Mouse (Mus musculus): Measurements from ENCODE around the gene Gm20716.
"Not testable (repeated sequence)": the region's sequence is repeated elsewhere in the genome, so short reads cannot be mapped to it uniquely, and the experiment has no call there.

Gene Gm20716

GRCm38 (mm10) chr2:168166750-168167460 lies 63.3 kb downstream of the Gm20716 start:
- DNase-seq (ENCODE audit: low spot score in 2 of 2): no peak

- no peak for DNase-seq (ENCODE audit: low spot score in 2 of 2)
These were observed 68.2 kb downstream of the Gm20716 start for GRCm38 (mm10) chr2:168161978-168162377.

DNA sequence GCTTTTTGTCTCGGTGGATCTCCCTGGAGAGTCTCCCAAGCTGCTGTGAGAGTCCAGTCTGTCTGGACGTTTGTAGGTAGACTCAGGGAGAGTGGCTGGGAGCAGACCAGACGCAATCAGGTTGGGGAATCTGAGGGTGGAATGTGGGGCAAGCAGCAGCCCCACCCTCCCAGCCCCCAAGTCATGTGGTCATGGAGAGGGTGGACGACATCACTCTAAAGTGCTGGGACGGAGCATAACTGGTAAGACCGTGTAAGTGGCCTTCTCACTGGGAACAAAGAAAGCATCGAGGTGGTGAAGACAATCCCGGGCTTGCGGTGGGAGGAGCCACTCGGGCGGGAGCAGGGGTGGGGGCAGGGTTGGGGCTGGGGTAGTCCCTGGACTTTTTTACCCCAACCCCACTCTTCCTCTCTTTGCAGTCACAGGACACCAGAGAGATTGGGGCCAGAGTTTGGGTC lies 68.6 kb downstream of the Gm20716 start:
- DNase-seq (ENCODE audit: low spot score in 2 of 2): no peak

DNA sequence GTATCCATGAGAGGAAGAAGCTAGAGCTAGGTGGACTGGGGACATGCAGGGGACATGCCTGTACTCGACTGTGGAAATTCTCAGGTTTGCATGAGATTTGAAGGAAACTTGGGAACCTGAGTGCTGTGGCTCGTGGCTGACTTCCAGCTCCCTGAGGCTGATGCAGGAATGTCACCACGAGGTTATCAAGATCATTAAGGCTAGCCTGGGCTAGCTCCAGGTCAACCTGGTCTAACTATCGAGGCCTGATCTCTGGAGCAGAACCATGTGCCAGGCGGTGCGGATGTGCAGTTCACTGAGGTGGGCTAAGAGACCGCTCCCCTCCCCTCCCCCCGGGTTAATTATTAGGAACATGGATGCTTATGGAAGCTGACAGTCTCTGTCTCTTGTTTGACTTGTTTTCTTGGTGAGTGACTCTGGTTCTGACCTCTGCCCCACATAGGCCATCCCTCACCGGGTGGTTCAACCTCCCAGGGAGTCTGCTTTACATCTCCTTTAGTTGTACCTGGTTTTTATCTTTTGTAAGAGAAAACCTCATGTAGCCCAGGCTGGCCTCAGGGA lies 69.7 kb downstream of the Gm20716 start:
- no peak for DNase-seq (ENCODE audit: low spot score in 2 of 2)

- no peak for DNase-seq (ENCODE audit: low spot score in 2 of 2)
These were observed 71.1 kb downstream of the Gm20716 start for GRCm38 (mm10) chr2:168158911-168159711.

DNA sequence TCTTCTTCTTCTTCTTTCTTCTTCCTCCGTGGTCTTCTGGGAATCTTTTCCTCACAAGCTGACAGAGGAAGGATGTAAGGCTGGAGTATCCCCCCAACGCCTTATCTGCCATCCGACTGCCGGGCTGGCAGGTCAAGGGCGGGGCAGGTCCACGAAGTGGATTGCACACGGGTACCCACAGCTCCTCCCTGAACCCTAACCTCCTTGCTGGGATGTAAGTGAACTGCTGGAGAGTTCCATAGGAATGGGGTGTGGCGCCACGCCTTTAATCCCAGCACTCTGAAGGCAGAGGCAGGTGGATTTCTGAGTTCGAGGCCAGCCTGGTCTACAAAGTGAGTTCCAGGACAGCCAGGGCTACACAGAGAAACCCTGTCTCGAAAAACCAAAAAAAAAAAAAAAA lies 72.2 kb downstream of the Gm20716 start:
- not testable (repeated sequence) for DNase-seq (ENCODE audit: low spot score in 2 of 2)

GRCm38 (mm10) chr2:168156361-168156760 lies 73.8 kb downstream of the Gm20716 start:
- no peak for DNase-seq (ENCODE audit: low spot score in 2 of 2)

DNA sequence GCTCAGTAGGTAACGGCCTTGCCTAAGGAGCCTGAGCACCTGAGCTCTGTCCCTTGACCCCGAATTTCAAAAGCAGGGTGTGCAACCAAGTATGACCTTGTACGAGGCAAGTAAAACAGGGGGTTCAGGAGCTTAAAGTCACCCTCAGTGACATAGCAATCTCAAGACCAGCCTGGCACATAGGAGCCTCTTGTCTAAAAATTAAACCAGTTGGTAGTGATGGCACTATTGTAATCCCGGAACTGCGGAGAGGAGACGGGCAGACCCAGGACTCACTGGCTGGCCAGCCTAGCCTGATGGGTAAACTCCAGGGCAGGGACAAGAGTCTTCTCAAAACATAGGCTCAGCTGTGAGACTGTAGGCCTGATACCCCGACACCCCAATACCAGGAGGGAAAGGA lies 74.5 kb downstream of the Gm20716 start:
- no peak for DNase-seq (ENCODE audit: low spot score in 2 of 2)

DNA sequence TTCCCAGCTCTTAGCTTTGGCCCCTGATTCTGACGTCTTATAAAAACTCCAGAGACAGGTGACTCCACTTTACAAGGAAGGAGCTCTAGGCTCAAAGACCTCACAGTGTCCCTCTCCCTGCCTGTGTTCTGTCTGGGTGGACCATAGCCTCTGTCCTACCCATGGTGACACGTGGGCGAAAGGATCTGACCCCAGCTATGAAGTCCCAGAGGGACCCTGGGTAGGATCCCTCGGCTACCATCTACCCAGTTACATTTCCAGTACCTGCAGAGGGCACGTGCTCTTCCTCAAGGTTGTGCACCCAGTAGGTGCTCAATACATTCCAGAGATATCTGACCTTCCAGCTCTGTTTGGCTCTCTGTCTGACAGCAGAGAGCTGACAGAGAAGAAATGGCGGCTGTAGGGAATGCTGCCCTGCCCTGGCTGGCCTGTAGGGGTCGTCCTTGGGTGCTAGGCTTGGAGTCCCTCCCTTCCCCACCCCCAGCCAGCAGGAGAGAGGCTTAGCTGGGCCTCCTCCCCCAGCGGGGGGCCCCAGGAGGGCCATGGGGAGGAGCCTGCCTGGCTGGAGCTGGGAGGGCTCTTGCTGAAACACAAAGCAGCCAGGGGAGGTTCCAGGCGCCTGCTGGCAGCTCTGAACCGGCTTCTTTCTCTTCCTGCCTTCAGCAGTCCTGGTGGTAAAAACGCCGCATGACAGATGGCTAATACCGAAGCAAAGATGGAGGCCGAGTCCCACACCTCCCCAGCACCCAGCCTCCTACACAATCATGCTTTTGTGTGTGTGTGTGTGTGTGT lies 75.9 kb downstream of the Gm20716 start:
- peak; percentile 67 to 81 for DNase-seq (ENCODE audit: low spot score in 2 of 2)

- no peak for DNase-seq (ENCODE audit: low spot score in 2 of 2)
These were observed 80.9 kb downstream of the Gm20716 start for GRCm38 (mm10) chr2:168149241-168149640.

GRCm38 (mm10) chr2:168147722-168148432 lies 82.3 kb downstream of the Gm20716 start:
- no peak for DNase-seq (ENCODE audit: low spot score in 2 of 2)

DNA sequence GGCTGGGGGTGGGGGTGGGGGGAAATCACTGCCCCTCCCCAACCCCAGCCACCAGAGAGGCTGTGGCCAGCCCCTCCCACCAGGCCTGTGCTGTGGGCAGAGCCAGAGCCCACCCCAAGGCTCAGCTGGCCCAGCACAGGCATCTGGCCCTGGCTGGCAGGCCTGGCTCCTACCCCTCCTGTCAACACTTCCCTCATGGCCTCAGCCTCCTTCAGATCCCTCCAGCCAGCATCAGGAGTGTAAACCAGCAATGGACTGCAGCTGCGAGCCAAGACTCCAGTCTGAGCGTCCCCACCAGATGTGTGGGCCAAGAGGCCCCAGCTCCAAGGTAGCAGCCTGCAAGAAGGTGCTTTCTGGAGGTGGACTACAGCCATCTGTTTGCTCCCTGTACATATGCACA lies 84.7 kb downstream of the Gm20716 start:
- DNase-seq (ENCODE audit: low spot score in 2 of 2): no peak

DNA sequence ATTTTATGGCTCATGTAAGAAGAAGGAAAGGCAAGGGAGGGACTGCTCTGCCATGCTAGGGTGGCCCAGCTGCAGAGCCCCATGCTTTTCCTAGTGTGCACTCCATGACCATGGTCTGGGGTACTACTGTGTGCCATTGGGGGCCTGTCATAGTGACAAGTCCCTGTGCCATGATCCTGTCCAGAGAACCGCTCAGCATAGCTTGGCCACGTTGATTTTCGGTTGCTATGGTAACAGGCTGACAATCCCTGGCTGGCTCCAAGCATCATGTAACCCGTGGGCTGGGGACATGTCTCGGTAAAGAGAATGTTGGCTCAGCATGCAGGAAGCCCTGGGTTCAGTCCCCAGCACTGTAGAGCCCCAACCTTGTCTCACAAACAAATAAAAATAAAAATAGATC lies 86.4 kb downstream of the Gm20716 start:
- peak in 1 of 2 experiments; percentile 39 for DNase-seq (ENCODE audit: low spot score in 2 of 2)

GRCm38 (mm10) chr2:168137161-168137560 lies 93.0 kb downstream of the Gm20716 start:
- DNase-seq (ENCODE audit: low spot score in 2 of 2): no peak
